Mouse (Mus musculus) kidney, adult 2 months (tissue): ENCODE measurements around the gene Rnf5.

Experiments
- CTCF ChIP-seq: fragments of 200-500 bp; conservative IDR thresholded peaks from 2 replicates; pipeline ENCODE4 v1.5.1; 2011; ENCODE audit warnings: low read depth, mild to moderate bottlenecking, control low read depth, low read length, moderate library complexity, mixed read lengths; ENCODE audit not compliant: insufficient read depth, insufficient read length
- POLR2A ChIP-seq: fragments of 200-500 bp; IDR thresholded peaks from one replicate; pipeline ENCODE4 v1.6.1; 2011; ENCODE audit warnings: low read depth, low read length, control low read depth

GRCm38 (mm10) chr17:34587814-34588213 lies 15.7 kb downstream of the Rnf5 start:
- TF ChIP-seq CTCF (no peak), POLR2A (no peak)
